26 mouse cellular contexts compared by ENCODE assay signal in genomic region chrX:145490821-145491220, GRCm38 (mm10). TPM values are rescaled to one million over a fixed set of nuclear protein-coding genes. Genes with fewer than 3 reads are reported as not detected.
DNase-seq lines count a peak whose midpoint lies in the region; ATAC-seq and TF ChIP-seq lines count a peak whose summit lies in the region.
"Had no signal": no experiment of that assay in that cellular context is flagged by ENCODE, and none has a peak within 500 bp of the region (broad histone marks: within the 10 kb centered on the region; RNA-seq: fewer than 3 reads in every experiment).

No protein-coding gene starts in this region.

- TF ChIP-seq POLR2A in myocyte (IDR thresholded peaks at IDR 0.05; ENCODE audit: insufficient read length, low read depth) = no peak

- H3K27me3 ChIP-seq in embryonic facial prominence, embryonic 14.5 days (replicated peaks; ENCODE audit: control insufficient read depth, insufficient read depth, low read length) = no peaks in the 10 kb centered on the region
- H3K27me3 ChIP-seq in embryonic facial prominence, embryonic 10.5 days (replicated peaks; ENCODE audit: low read depth, poor library complexity, severe bottlenecking) = 0 out of 2 replicates have a peak, but pooled peaks cover 8% of the 10 kb centered on the region
- no peaks in the 10 kb centered on the region for H3K27me3 ChIP-seq in myocyte (ENCODE audit: control insufficient read depth, insufficient read depth, insufficient read length)
- no peaks in the 10 kb centered on the region for H3K27me3 ChIP-seq in midbrain, embryonic 13.5 days
- H3K27me3 ChIP-seq: embryonic facial prominence, embryonic 15.5 days; forebrain, embryonic 12.5 days; hindbrain, embryonic 12.5 days; hindbrain, embryonic 15.5 days had no signal

- no peak overlapping the region for H3K27ac ChIP-seq in embryonic facial prominence, embryonic 14.5 days (replicated peaks; ENCODE audit: low read depth, low read length)
- no peak overlapping the region for H3K27ac ChIP-seq in embryonic facial prominence, embryonic 10.5 days (replicated peaks)
- H3K27ac ChIP-seq in midbrain, embryonic 13.5 days = no peak overlapping the region
- H3K27ac ChIP-seq: embryonic facial prominence, embryonic 15.5 days; forebrain, embryonic 12.5 days; heart, adult 2 months; heart, embryonic 10.5 days; hindbrain, embryonic 12.5 days; hindbrain, embryonic 15.5 days had no signal

- H3ac ChIP-seq in myocyte (ENCODE audit: control insufficient read depth, insufficient read length) = no peak overlapping the region

- no peak overlapping the region for H3K4me3 ChIP-seq in embryonic facial prominence, embryonic 14.5 days (ENCODE audit: low read depth, low read length)
- H3K4me3 ChIP-seq in embryonic facial prominence, embryonic 10.5 days = no peak overlapping the region
- H3K4me3 ChIP-seq in myocyte = no peak overlapping the region
- no peak overlapping the region for H3K4me3 ChIP-seq in midbrain, embryonic 13.5 days (replicated peaks)
- H3K4me3 ChIP-seq: embryonic facial prominence, embryonic 15.5 days; erythroblast, embryonic 14.5 days; forebrain, embryonic 12.5 days; heart, adult 2 months; heart, embryonic 10.5 days; hindbrain, embryonic 12.5 days; hindbrain, embryonic 15.5 days had no signal

- no peak overlapping the region for H3K4me2 ChIP-seq in embryonic facial prominence, embryonic 14.5 days (ENCODE audit: low read depth, low read length)
- H3K4me2 ChIP-seq in myocyte (ENCODE audit: low read depth) = peak overlapping the region; percentile 13
- no peak overlapping the region for H3K4me2 ChIP-seq in midbrain, embryonic 13.5 days (replicated peaks)
- H3K4me2 ChIP-seq: embryonic facial prominence, embryonic 15.5 days; forebrain, embryonic 12.5 days; hindbrain, embryonic 12.5 days; hindbrain, embryonic 15.5 days had no signal

- peaks cover 7% of the 10 kb centered on the region; the same call in 1 of the 2 replicates for H3K36me3 ChIP-seq in embryonic facial prominence, embryonic 14.5 days (ENCODE audit: control insufficient read depth, insufficient read depth, low read length)
- peaks cover 23% of the 10 kb centered on the region for H3K36me3 ChIP-seq in embryonic facial prominence, embryonic 10.5 days (replicated peaks)
- no peaks in the 10 kb centered on the region for H3K36me3 ChIP-seq in myocyte (ENCODE audit: control insufficient read depth, insufficient read depth)
- H3K36me3 ChIP-seq in midbrain, embryonic 13.5 days = no peaks in the 10 kb centered on the region
- H3K36me3 ChIP-seq: embryonic facial prominence, embryonic 15.5 days; hindbrain, embryonic 12.5 days; hindbrain, embryonic 15.5 days had no signal

- WGBS in embryonic facial prominence, embryonic 14.5 days = 60% methylated on average over 1 of the region's 1 CpGs
- WGBS in embryonic facial prominence, embryonic 10.5 days = 86% methylated on average over 1 of the region's 1 CpGs
- 93% methylated on average over 1 of the region's 1 CpGs for WGBS in midbrain, embryonic 13.5 days

- no peaks in the 10 kb centered on the region for H3K9me3 ChIP-seq in embryonic facial prominence, embryonic 14.5 days (ENCODE audit: control insufficient read depth, low read length)
- no peaks in the 10 kb centered on the region for H3K9me3 ChIP-seq in embryonic facial prominence, embryonic 10.5 days
- H3K9me3 ChIP-seq in midbrain, embryonic 13.5 days = no peaks in the 10 kb centered on the region
- H3K9me3 ChIP-seq: embryonic facial prominence, embryonic 15.5 days; forebrain, embryonic 12.5 days; heart, embryonic 10.5 days; hindbrain, embryonic 12.5 days; hindbrain, embryonic 15.5 days had no signal

- peak; percentile 26 for DNase-seq in embryonic facial prominence, embryonic 14.5 days (ENCODE audit: low spot score)
- DNase-seq in embryonic facial prominence, embryonic 10.5 days (ENCODE audit: low spot score) = no peak
- DNase-seq in 3134 (ENCODE audit: extremely low read depth, insufficient read length, low spot score) (peak; percentile 3), NIH3T3 (ENCODE audit: low read depth) (peak; percentile 59)
- DNase-seq in cerebellum, postnatal 36 days = no peak
- DNase-seq: adrenal gland, adult 2 months; adrenal gland, postnatal 14 days; cerebellum, adult 11 months; cerebellum, adult 2 months; cerebellum, adult 9-11 months; cerebellum, postnatal 25 days; embryo, embryonic 11 days; gastrocnemius, postnatal 10 days; gastrocnemius, postnatal 36 days; heart, adult 2 months had no signal

- H3K79me2 ChIP-seq in myocyte (ENCODE audit: control insufficient read depth, insufficient read depth) = no peaks in the 10 kb centered on the region

- H3K4me1 ChIP-seq in embryonic facial prominence, embryonic 14.5 days (ENCODE audit: control insufficient read depth, insufficient read depth, low read length) = no peaks in the 10 kb centered on the region
- H3K4me1 ChIP-seq in embryonic facial prominence, embryonic 10.5 days = no peaks in the 10 kb centered on the region
- no peaks in the 10 kb centered on the region for H3K4me1 ChIP-seq in midbrain, embryonic 13.5 days (replicated peaks)
- H3K4me1 ChIP-seq: embryonic facial prominence, embryonic 15.5 days; forebrain, embryonic 12.5 days; heart, embryonic 10.5 days; hindbrain, embryonic 12.5 days; hindbrain, embryonic 15.5 days had no signal

- no peak for ATAC-seq in embryonic facial prominence, embryonic 14.5 days (ENCODE audit: low read depth)
- no peak for ATAC-seq in midbrain, embryonic 13.5 days
- ATAC-seq: CD4-positive, CD25-positive, alpha-beta regulatory T cell, adult 4 months; forebrain, embryonic 16.5 days; intestine, postnatal 0 days had no signal

- H3K9ac ChIP-seq in embryonic facial prominence, embryonic 14.5 days (ENCODE audit: low read depth, low read length) = no peak overlapping the region
- no peak overlapping the region for H3K9ac ChIP-seq in midbrain, embryonic 13.5 days (replicated peaks)
- H3K9ac ChIP-seq: embryonic facial prominence, embryonic 15.5 days; forebrain, embryonic 12.5 days; hindbrain, embryonic 12.5 days; hindbrain, embryonic 15.5 days had no signal

TF ChIP-seq in myocyte, 11 proteins besides CTCF, POLR2A, EP300 and RAD21:
- no peak for TF ChIP-seq MYOG (IDR thresholded peaks at IDR 0.05; ENCODE audit: control insufficient read depth in 1 of 3, insufficient read depth in 1 of 3, insufficient read length in 2 of 3, low read depth in 2 of 3)
- TF ChIP-seq E2F4 (IDR thresholded peaks at IDR 0.05; ENCODE audit: insufficient read depth) = no peak
- TF ChIP-seq TCF12 (IDR thresholded peaks at IDR 0.05; ENCODE audit: insufficient read depth, poor library complexity, severe bottlenecking) = no peak
- TF ChIP-seq REST (IDR thresholded peaks at IDR 0.05; ENCODE audit: insufficient read depth, insufficient read length) = no peak
- no peak for TF ChIP-seq MYOD1 (IDR thresholded peaks at IDR 0.05; ENCODE audit: control insufficient read depth in 1 of 3, insufficient read length in 2 of 3, low read depth in 2 of 3)
- no peak for TF ChIP-seq POLR2AphosphoS2 (IDR thresholded peaks at IDR 0.05; ENCODE audit: insufficient read length, low read depth)
TF ChIP-seq in myocyte: peak in this region for 0.

RNA-seq across cellular contexts. Expression of gene Amot, which starts 14.2 kb away (rescaled TPM):
- polyA plus RNA-seq in embryonic facial prominence, embryonic 14.5 days (2014; fragmentation: Nextera tagmentation; extraction: Ambion mirVana) = 26.3 and 34.5 TPM in 2 replicates
- polyA plus RNA-seq in embryonic facial prominence, embryonic 10.5 days (2016; fragmentation: Nextera tagmentation; extraction: Ambion mirVana) = 33.7 and 40.6 TPM in 2 replicates
- polyA plus RNA-seq in myocyte (2012; fragmentation: generic; extraction: Trizol) = 5.7 TPM
- 8.6 and 9.9 TPM in 2 replicates for polyA plus RNA-seq in midbrain, embryonic 13.5 days (2015; fragmentation: Nextera tagmentation; extraction: Ambion mirVana)

Comparison
In these comparisons a context has a peak if more than half of its experiments do, and no peak if none do; other contexts are left out.
1. DNase-seq: peak in embryonic facial prominence, embryonic 14.5 days (single experiment), 3134 (single experiment) and NIH3T3 (single experiment); none in embryonic facial prominence, embryonic 10.5 days (single experiment) and cerebellum, postnatal 36 days (0 of 2).